Mouse (Mus musculus) heart, postnatal 10 days (tissue): ENCODE measurements around the gene 9130230L23Rik. TPM values are rescaled to one million over a fixed set of nuclear protein-coding genes. Genes with fewer than 3 reads are reported as not detected.

Experiments used
- microRNA-seq, 2 experiments: library from miRNA; unstranded; fragments of <30 nt; microRNA quantifications; one replicate each; pipeline ENCODE4 v1.2.0; 2022
- total RNA-seq, 2 experiments: library from RNA; stranded (reverse); gene quantifications; 2 replicates each; pipeline ENCODE4 v1.2.3; 2021

9130230L23Rik gene
- total RNA-seq, 2 experiments from 2014 or later = not detected

Small RNAs within 50 kb of the gene (microRNA-seq; reads per million reads assigned to microRNA genes)
- gene Gm25952 = 0 reads per million in 2 experiments

Other genes starting within 250 kb of the 9130230L23Rik start
- gene N4bp2, start 240.8 kb downstream of the 9130230L23Rik start, total RNA-seq = 10 to 100 TPM; 27.6 to 28.3 TPM
- under 1 TPM; 0.86 to 0.92 TPM for gene Rhoh, start 143.1 kb downstream of the 9130230L23Rik start, total RNA-seq
- under 1 TPM in 1 of 2 experiments, not detected in 1; 0.55 TPM for gene Chrna9, start 69.4 kb downstream of the 9130230L23Rik start, total RNA-seq
- 1 to 10 TPM; 2.3 to 3.7 TPM for gene Rbm47, start 168.8 kb upstream of the 9130230L23Rik start, total RNA-seq